Comparison of ENCODE assay signal across 28 mouse cellular contexts in the genomic region with DNA sequence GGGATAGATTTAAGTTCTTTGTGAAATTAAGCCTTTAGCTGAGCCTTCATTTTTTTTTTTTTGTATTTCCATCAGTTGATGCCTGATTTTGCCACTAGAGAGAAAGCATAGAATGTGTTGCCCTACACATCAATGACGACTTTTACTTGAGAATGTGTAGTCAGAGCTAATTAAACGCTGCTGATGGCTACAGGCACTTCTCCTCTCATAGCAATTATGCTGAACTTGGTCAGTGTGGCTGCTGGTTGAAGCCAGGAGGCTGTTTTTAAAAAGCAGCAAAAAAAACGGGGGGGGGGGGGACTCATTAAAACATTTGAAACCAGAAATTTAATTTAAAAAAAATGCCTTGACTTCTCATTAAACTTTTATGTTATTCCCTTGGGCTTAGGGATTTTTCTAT.
DNase-seq lines count a peak whose midpoint lies in the region; ATAC-seq and TF ChIP-seq lines count a peak whose summit lies in the region.
"Had no signal": no experiment of that assay in that cellular context is flagged by ENCODE, and none has a peak within 500 bp of the region (broad histone marks: within the 10 kb centered on the region; RNA-seq: fewer than 3 reads in every experiment).

No protein-coding gene starts in this region.

- H3K9ac ChIP-seq in forebrain, embryonic 13.5 days, result no peak overlapping the region
- no peak overlapping the region for H3K9ac ChIP-seq in forebrain, postnatal 0 days
- H3K9ac ChIP-seq in midbrain, embryonic 13.5 days (replicated peaks), result no peak overlapping the region
- no peak overlapping the region for H3K9ac ChIP-seq in midbrain, embryonic 11.5 days (ENCODE audit: low read length)
- H3K9ac ChIP-seq in midbrain, embryonic 15.5 days, result no peak overlapping the region
- H3K9ac ChIP-seq in midbrain, postnatal 0 days (replicated peaks; ENCODE audit: low read length, poor library complexity, severe bottlenecking), result no peak overlapping the region
- no peak overlapping the region for H3K9ac ChIP-seq in heart, embryonic 12.5 days
- H3K9ac ChIP-seq: embryonic facial prominence, embryonic 13.5 days; embryonic facial prominence, embryonic 15.5 days; forebrain, embryonic 15.5 days had no signal

- no peak overlapping the region for H3K4me3 ChIP-seq in forebrain, embryonic 13.5 days
- H3K4me3 ChIP-seq in forebrain, postnatal 0 days (ENCODE audit: low read depth, low read length), result no peak overlapping the region
- no peak overlapping the region for H3K4me3 ChIP-seq in midbrain, embryonic 13.5 days (replicated peaks)
- H3K4me3 ChIP-seq in midbrain, embryonic 11.5 days (ENCODE audit: low read depth, low read length), result no peak overlapping the region
- H3K4me3 ChIP-seq in midbrain, embryonic 15.5 days, result no peak overlapping the region
- H3K4me3 ChIP-seq in midbrain, postnatal 0 days (ENCODE audit: low read depth, low read length), result no peak overlapping the region
- H3K4me3 ChIP-seq in heart, embryonic 12.5 days, result no peak overlapping the region
- H3K4me3 ChIP-seq: embryonic facial prominence, embryonic 13.5 days; embryonic facial prominence, embryonic 15.5 days; erythroblast, embryonic 14.5 days; forebrain, embryonic 10.5 days; forebrain, embryonic 15.5 days had no signal

- no peaks in the 10 kb centered on the region for H3K36me3 ChIP-seq in forebrain, embryonic 13.5 days (ENCODE audit: poor library complexity, severe bottlenecking)
- no peaks in the 10 kb centered on the region for H3K36me3 ChIP-seq in forebrain, postnatal 0 days (ENCODE audit: insufficient read depth)
- H3K36me3 ChIP-seq in midbrain, embryonic 13.5 days, result no peaks in the 10 kb centered on the region
- H3K36me3 ChIP-seq in midbrain, embryonic 11.5 days (ENCODE audit: control insufficient read depth, insufficient read depth, low read length), result no peaks in the 10 kb centered on the region
- H3K36me3 ChIP-seq in midbrain, embryonic 15.5 days (replicated peaks), result no peaks in the 10 kb centered on the region
- H3K36me3 ChIP-seq in midbrain, postnatal 0 days (ENCODE audit: insufficient read depth, low read length), result no peaks in the 10 kb centered on the region
- H3K36me3 ChIP-seq in heart, embryonic 12.5 days, result no peaks in the 10 kb centered on the region
- H3K36me3 ChIP-seq: embryonic facial prominence, embryonic 13.5 days; embryonic facial prominence, embryonic 15.5 days; forebrain, embryonic 10.5 days; forebrain, embryonic 15.5 days; G1E had no signal

- H3K9me3 ChIP-seq in forebrain, embryonic 13.5 days (replicated peaks), result no peaks in the 10 kb centered on the region
- no peaks in the 10 kb centered on the region for H3K9me3 ChIP-seq in forebrain, postnatal 0 days (ENCODE audit: low read length)
- H3K9me3 ChIP-seq in midbrain, embryonic 13.5 days, result no peaks in the 10 kb centered on the region
- H3K9me3 ChIP-seq in midbrain, embryonic 11.5 days (ENCODE audit: control insufficient read depth, low read length), result no peaks in the 10 kb centered on the region
- no peaks in the 10 kb centered on the region for H3K9me3 ChIP-seq in midbrain, embryonic 15.5 days
- H3K9me3 ChIP-seq in midbrain, postnatal 0 days (ENCODE audit: low read length), result no peaks in the 10 kb centered on the region
- no peaks in the 10 kb centered on the region for H3K9me3 ChIP-seq in heart, embryonic 12.5 days (replicated peaks)
- H3K9me3 ChIP-seq: embryonic facial prominence, embryonic 13.5 days; embryonic facial prominence, embryonic 15.5 days; forebrain, embryonic 10.5 days; forebrain, embryonic 15.5 days had no signal

- H3K27me3 ChIP-seq in forebrain, embryonic 13.5 days, result no peaks in the 10 kb centered on the region
- no peaks in the 10 kb centered on the region for H3K27me3 ChIP-seq in forebrain, postnatal 0 days (ENCODE audit: insufficient read depth, low read length)
- no peaks in the 10 kb centered on the region for H3K27me3 ChIP-seq in midbrain, embryonic 13.5 days
- no peaks in the 10 kb centered on the region for H3K27me3 ChIP-seq in midbrain, embryonic 11.5 days (ENCODE audit: control insufficient read depth, insufficient read depth, low read length)
- H3K27me3 ChIP-seq in midbrain, embryonic 15.5 days (replicated peaks), result no peaks in the 10 kb centered on the region
- H3K27me3 ChIP-seq in midbrain, postnatal 0 days (ENCODE audit: insufficient read depth, low read length), result no peaks in the 10 kb centered on the region
- no peaks in the 10 kb centered on the region for H3K27me3 ChIP-seq in heart, embryonic 12.5 days (replicated peaks)
- H3K27me3 ChIP-seq: CH12.LX; embryonic facial prominence, embryonic 13.5 days; embryonic facial prominence, embryonic 15.5 days; forebrain, embryonic 15.5 days had no signal

- no peak for DNase-seq in forebrain, postnatal 0 days
- DNase-seq in midbrain, embryonic 11.5 days (ENCODE audit: low spot score, missing footprints), result no peak
- DNase-seq in midbrain, postnatal 0 days (ENCODE audit: low spot score), result no peak
- DNase-seq: adrenal gland, adult 8-10 months; adrenal gland, postnatal 14 days; adrenal gland, postnatal 36 days; B cell, adult 2 months; cerebellum, adult 11 months; cerebellum, adult 18-20 months; cerebellum, adult 8-10 months; cerebellum, adult 9-11 months; cerebellum, postnatal 14 days; cerebellum, postnatal 36 days; embryo, embryonic 11 days had no signal

- WGBS in forebrain, embryonic 13.5 days, result 29% methylated on average over 3 of the region's 3 CpGs
- WGBS in forebrain, postnatal 0 days, result 17% methylated on average over 3 of the region's 3 CpGs
- 49% methylated on average over 3 of the region's 3 CpGs for WGBS in midbrain, embryonic 13.5 days
- WGBS in midbrain, embryonic 11.5 days, result 60% methylated on average over 3 of the region's 3 CpGs
- 46% methylated on average over 3 of the region's 3 CpGs for WGBS in midbrain, embryonic 15.5 days
- WGBS in midbrain, postnatal 0 days, result 42% methylated on average over 3 of the region's 3 CpGs
- 48% methylated on average over 3 of the region's 3 CpGs for WGBS in heart, embryonic 12.5 days

- H3K27ac ChIP-seq in forebrain, embryonic 13.5 days, result no peak overlapping the region
- no peak overlapping the region for H3K27ac ChIP-seq in forebrain, postnatal 0 days (ENCODE audit: low read depth, low read length)
- no peak overlapping the region for H3K27ac ChIP-seq in midbrain, embryonic 13.5 days
- H3K27ac ChIP-seq in midbrain, embryonic 11.5 days (ENCODE audit: low read depth, low read length), result no peak overlapping the region
- H3K27ac ChIP-seq in midbrain, embryonic 15.5 days, result no peak overlapping the region
- no peak overlapping the region for H3K27ac ChIP-seq in midbrain, postnatal 0 days (ENCODE audit: low read depth, low read length)
- no peak overlapping the region for H3K27ac ChIP-seq in heart, embryonic 12.5 days (ENCODE audit: poor library complexity, severe bottlenecking)
- H3K27ac ChIP-seq: embryonic facial prominence, embryonic 13.5 days; embryonic facial prominence, embryonic 15.5 days; forebrain, embryonic 10.5 days; forebrain, embryonic 15.5 days had no signal

- no peaks in the 10 kb centered on the region for H3K4me1 ChIP-seq in forebrain, embryonic 13.5 days
- H3K4me1 ChIP-seq in forebrain, postnatal 0 days (ENCODE audit: insufficient read depth), result no peaks in the 10 kb centered on the region
- no peaks in the 10 kb centered on the region for H3K4me1 ChIP-seq in midbrain, embryonic 13.5 days (replicated peaks)
- H3K4me1 ChIP-seq in midbrain, embryonic 11.5 days (ENCODE audit: control insufficient read depth, insufficient read depth, low read length), result no peaks in the 10 kb centered on the region
- no peaks in the 10 kb centered on the region for H3K4me1 ChIP-seq in midbrain, embryonic 15.5 days
- no peaks in the 10 kb centered on the region for H3K4me1 ChIP-seq in midbrain, postnatal 0 days (ENCODE audit: insufficient read depth, low read length)
- no peaks in the 10 kb centered on the region for H3K4me1 ChIP-seq in heart, embryonic 12.5 days (replicated peaks)
- H3K4me1 ChIP-seq: embryonic facial prominence, embryonic 13.5 days; embryonic facial prominence, embryonic 15.5 days; forebrain, embryonic 15.5 days had no signal

- TF ChIP-seq CTCF in forebrain, postnatal 0 days (IDR thresholded peaks at IDR 0.05; ENCODE audit: low read depth), result no peak
- TF ChIP-seq CTCF in midbrain, postnatal 0 days (IDR thresholded peaks at IDR 0.05), result no peak

- 0 out of 2 replicates have a peak, but pooled peaks have one; percentile 45 for ATAC-seq in forebrain, embryonic 13.5 days
- no peak for ATAC-seq in forebrain, postnatal 0 days
- peak; percentile 73 for ATAC-seq in midbrain, embryonic 13.5 days
- ATAC-seq in midbrain, embryonic 11.5 days (ENCODE audit: low FRiP score), result no peak
- ATAC-seq in midbrain, embryonic 15.5 days (replicated peaks), result peak; percentile 58; the same call in 1 of the 2 replicates
- ATAC-seq in midbrain, postnatal 0 days (ENCODE audit: low FRiP score), result no peak
- no peak for ATAC-seq in heart, embryonic 12.5 days (ENCODE audit: insufficient number of reproducible peaks, low FRiP score)
- ATAC-seq: activated CD4-positive, CD25-positive, alpha-beta regulatory T cell, adult 4 months; CD4-positive, CD25-positive, alpha-beta regulatory T cell, adult 4 months; forebrain, embryonic 15.5 days; Patski had no signal

- H3K4me2 ChIP-seq in forebrain, embryonic 13.5 days, result no peak overlapping the region
- H3K4me2 ChIP-seq in forebrain, postnatal 0 days (ENCODE audit: low read depth), result no peak overlapping the region
- H3K4me2 ChIP-seq in midbrain, embryonic 13.5 days (replicated peaks), result no peak overlapping the region
- H3K4me2 ChIP-seq in midbrain, embryonic 11.5 days, result no peak overlapping the region
- H3K4me2 ChIP-seq in midbrain, embryonic 15.5 days, result no peak overlapping the region
- no peak overlapping the region for H3K4me2 ChIP-seq in midbrain, postnatal 0 days (ENCODE audit: low read depth, low read length, poor library complexity, severe bottlenecking)
- no peak overlapping the region for H3K4me2 ChIP-seq in heart, embryonic 12.5 days
- H3K4me2 ChIP-seq: embryonic facial prominence, embryonic 13.5 days; embryonic facial prominence, embryonic 15.5 days; forebrain, embryonic 15.5 days had no signal

Comparison
In these comparisons a context has a peak if more than half of its experiments do, and no peak if none do; other contexts are left out.
1. ATAC-seq: peak in forebrain, embryonic 13.5 days (single experiment), midbrain, embryonic 13.5 days (single experiment) and midbrain, embryonic 15.5 days (single experiment); none in forebrain, postnatal 0 days (single experiment), midbrain, embryonic 11.5 days (single experiment), midbrain, postnatal 0 days (single experiment) and heart, embryonic 12.5 days (single experiment).